Mouse (Mus musculus) C2C12 (cell line): ENCODE results near the gene Pgls.

Experiments
- CTCF ChIP-seq: IDR thresholded peaks from one replicate; pipeline ENCODE4 v1.5.1; 2011; ENCODE audit not compliant: control insufficient read depth, insufficient read depth, insufficient read length
- MAX ChIP-seq: IDR thresholded peaks from one replicate; pipeline ENCODE4 v1.6.1; 2011; ENCODE audit warnings: mild to moderate bottlenecking, control low read depth
- USF1 ChIP-seq: IDR thresholded peaks from one replicate; pipeline ENCODE4 v1.6.1; 2011; ENCODE audit warnings: low read depth, mild to moderate bottlenecking, control low read depth, moderate library complexity

DNA sequence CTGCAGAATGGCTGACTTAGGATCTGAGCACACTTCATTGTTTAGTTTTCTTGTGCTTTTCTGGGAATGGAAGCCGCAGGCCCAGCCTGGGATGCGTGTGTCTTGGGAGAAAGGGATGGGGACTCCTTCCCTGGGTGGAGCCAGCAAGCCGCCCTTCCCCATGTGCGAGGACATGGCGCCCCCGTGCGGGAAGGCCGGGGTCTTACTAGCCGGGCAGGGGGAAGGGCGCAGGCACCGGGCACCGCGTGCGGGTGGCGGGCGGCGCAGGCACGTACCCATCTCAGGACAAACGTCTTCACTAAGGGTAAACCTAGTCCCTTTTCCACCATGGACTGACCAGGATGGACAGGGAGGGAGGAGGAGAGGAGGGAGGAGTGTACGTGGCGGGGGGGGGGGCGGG is 41.2 kb downstream of the Pgls start:
- peak; percentile 14 for TF ChIP-seq CTCF
- TF ChIP-seq USF1 = no peak
- TF ChIP-seq MAX = no peak
